Mouse (Mus musculus) spleen, adult 2 months (tissue): Measurements from ENCODE around the gene Mfsd1. TPM values are rescaled to one million over a fixed set of nuclear protein-coding genes. Genes with fewer than 3 reads are reported as not detected.

Source experiments
- DNase-seq, 2 experiments: peaks; one replicate each; pipeline versions ENCODE4 v3.0.0 to v3.0.0-alpha.2; 2012 to 2021; ENCODE audit warnings: low spot score in 2 of 2, low read depth in 1 of 2
- H3K27ac ChIP-seq: fragments of 200-500 bp; 2 replicates; pipeline ENCODE4 v1.5.1; 2012; ENCODE audit warnings: low read length, inconsistent platforms; ENCODE audit not compliant: insufficient read depth
- H3K27me3 ChIP-seq: fragments of 200-500 bp; 2 replicates; pipeline ENCODE4 v1.6.1; 2012; ENCODE audit warnings: mild to moderate bottlenecking, moderate library complexity, low read length, inconsistent platforms; ENCODE audit not compliant: control insufficient read depth, insufficient read depth
- H3K36me3 ChIP-seq: fragments of 200-500 bp; 2 replicates; pipeline ENCODE4 v1.6.1; 2012; ENCODE audit warnings: mild to moderate bottlenecking, low read length, inconsistent platforms; ENCODE audit not compliant: control insufficient read depth, insufficient read depth
- H3K4me1 ChIP-seq: fragments of 200-500 bp; 2 replicates; pipeline ENCODE4 v1.6.1; 2011; ENCODE audit warnings: inconsistent platforms; ENCODE audit not compliant: control insufficient read depth, insufficient read depth, insufficient read length
- H3K4me3 ChIP-seq: fragments of 200-500 bp; 2 replicates; pipeline ENCODE4 v1.5.1; 2011; ENCODE audit warnings: mild to moderate bottlenecking, inconsistent platforms; ENCODE audit not compliant: insufficient read depth, insufficient read length; ENCODE audit errors: extremely low read depth
- CTCF ChIP-seq: fragments of 200-500 bp; IDR thresholded peaks from 2 replicates; pipeline ENCODE4 v1.5.1; 2011; ENCODE audit warnings: mild to moderate bottlenecking, inconsistent platforms; ENCODE audit not compliant: insufficient read depth, insufficient read length, insufficient replicate concordance; ENCODE audit errors: extremely low read depth
- POLR2A ChIP-seq: fragments of 200-500 bp; IDR thresholded peaks from 2 replicates; pipeline ENCODE4 v1.6.1; 2011; ENCODE audit warnings: low read depth, low read length, inconsistent platforms
- WGBS: fragments of 180-500 bp; shearing (Covaris S2); methylation state at CpG from one replicate; pipeline ENCODE4 v1.1.7; 2018; 5-methylcytosine and 5-hydroxymethylcytosine counted together
- polyA plus RNA-seq: library from polyadenylated mRNA; depleted of rRNA; stranded (reverse); fragments of >200 nt; gene quantifications from 2 replicates; pipeline ENCODE4 v1.2.3, GENCODE M21; 2012

The Mfsd1 gene
- polyA plus RNA-seq, 1 experiment, result 32.9 TPM

DNA sequence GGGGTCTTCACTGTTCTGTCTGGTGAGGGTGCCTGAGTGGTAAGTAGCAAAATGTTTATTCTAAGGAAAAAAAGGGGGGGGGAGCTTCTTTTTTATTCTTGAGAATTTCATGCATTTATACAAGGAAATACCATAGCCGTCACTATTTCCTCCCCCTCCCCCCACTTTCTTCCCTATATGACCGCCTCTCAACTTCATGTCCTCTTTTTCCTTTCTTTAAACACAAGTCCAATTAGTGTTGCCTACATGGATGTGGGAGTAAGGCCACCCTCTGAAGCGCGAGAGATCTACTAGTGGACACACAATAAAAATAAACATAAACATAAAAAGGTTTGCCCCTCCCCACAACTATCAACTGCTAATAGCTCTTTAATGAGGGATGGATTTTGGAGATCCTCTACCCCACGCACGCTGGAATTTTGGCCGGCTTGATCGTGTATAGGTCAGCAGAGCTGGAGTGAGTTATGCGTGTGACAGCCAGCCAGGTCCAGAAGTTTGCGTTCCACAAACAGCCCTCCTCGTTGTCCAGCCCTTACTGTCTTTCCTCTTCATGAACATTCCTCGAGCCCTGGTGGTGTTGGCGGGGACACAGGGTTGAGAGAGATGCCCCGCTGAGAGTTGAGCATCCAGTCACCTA lies 24.7 kb upstream of the Mfsd1 start:
- Histone ChIP-seq H3K4me1 (peaks cover 3% of the 10 kb centered on the region; the same call in 1 of the 2 replicates), H3K36me3 (no peaks in the 10 kb centered on the region), H3K27ac (no peak overlapping the region), H3K4me3 (peak overlapping the region; percentile 20; the same call in 1 of the 2 replicates), H3K27me3 (no peaks in the 10 kb centered on the region)
- TF ChIP-seq CTCF (no peak), POLR2A (no peak)
- no peak for DNase-seq
- WGBS, result 83% methylated on average over 14 of the region's 14 CpGs

- H3K4me1 ChIP-seq, result no peaks in the 10 kb centered on the region
- H3K36me3 ChIP-seq, result no peaks in the 10 kb centered on the region
- WGBS, result 56% methylated on average over 5 of the region's 5 CpGs
- TF ChIP-seq CTCF (peak; percentile 48; the same call in 1 of the 2 replicates), POLR2A (no peak)
- no peak overlapping the region for H3K4me3 ChIP-seq
- H3K27me3 ChIP-seq, result no peaks in the 10 kb centered on the region
- DNase-seq, result peak in 1 of 2 experiments; percentile 36
- H3K27ac ChIP-seq, result no peak overlapping the region
These were observed 17.7 kb upstream of the Mfsd1 start for GRCm38 (mm10) chr3:67564731-67565357.

- no peaks in the 10 kb centered on the region for H3K27me3 ChIP-seq
- H3K27ac ChIP-seq, result peak overlapping the region; percentile 18; the same call in 1 of the 2 replicates
- H3K36me3 ChIP-seq, result no peaks in the 10 kb centered on the region
- TF ChIP-seq CTCF (no peak), POLR2A (no peak)
- WGBS, result 65% methylated on average over 8 of the region's 8 CpGs
- no peaks in the 10 kb centered on the region for H3K4me1 ChIP-seq
- no peak overlapping the region for H3K4me3 ChIP-seq
- no peak for DNase-seq
These were observed 16.9 kb upstream of the Mfsd1 start for GRCm38 (mm10) chr3:67565540-67566227.

- H3K4me3 ChIP-seq, result no peak overlapping the region
- H3K4me1 ChIP-seq, result no peaks in the 10 kb centered on the region
- 33% methylated on average over 17 of the region's 17 CpGs for WGBS
- no peak overlapping the region for H3K27ac ChIP-seq
- no peaks in the 10 kb centered on the region for H3K36me3 ChIP-seq
- peak; percentile 76; the same call in 1 of the 2 replicates for TF ChIP-seq CTCF
- no peak for TF ChIP-seq POLR2A
- DNase-seq, result peak in 1 of 2 experiments; percentile 51
- no peaks in the 10 kb centered on the region for H3K27me3 ChIP-seq
These were observed 14.4 kb upstream of the Mfsd1 start for GRCm38 (mm10) chr3:67568015-67568618.

- no peak overlapping the region for H3K27ac ChIP-seq
- no peaks in the 10 kb centered on the region; the same call in 1 of the 2 replicates for H3K4me1 ChIP-seq
- DNase-seq, result no peak
- H3K27me3 ChIP-seq, result no peaks in the 10 kb centered on the region
- H3K36me3 ChIP-seq, result no peaks in the 10 kb centered on the region
- H3K4me3 ChIP-seq, result no peak overlapping the region
- 65% methylated on average over 4 of the region's 4 CpGs for WGBS
- peak; percentile 55; the same call in 1 of the 2 replicates for TF ChIP-seq CTCF
- no peak for TF ChIP-seq POLR2A
These were observed 9.6 kb upstream of the Mfsd1 start for GRCm38 (mm10) chr3:67572918-67573317.

- no peak for TF ChIP-seq CTCF
- no peak for TF ChIP-seq POLR2A
These were observed 9.0 kb upstream of the Mfsd1 start for GRCm38 (mm10) chr3:67573523-67573922.

DNA sequence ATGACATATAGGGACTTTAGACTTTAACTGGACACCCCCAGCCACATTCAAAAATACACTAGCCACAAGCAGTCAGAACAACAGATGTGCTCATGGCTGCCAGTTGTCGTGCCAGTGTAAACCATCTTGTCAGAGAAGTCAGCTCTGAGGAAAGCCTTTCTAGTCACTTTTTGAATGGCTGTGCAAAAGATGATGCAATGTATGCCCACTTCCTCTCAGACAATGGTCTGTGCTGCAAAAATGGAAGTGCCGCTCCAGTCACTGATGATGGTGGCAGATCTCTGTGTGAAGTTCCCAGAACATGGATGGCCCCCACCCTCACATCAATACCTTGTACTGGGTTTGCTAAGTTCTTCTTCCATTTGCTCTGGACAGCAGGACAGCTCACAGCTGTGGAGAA lies 6.3 kb upstream of the Mfsd1 start:
- no peaks in the 10 kb centered on the region for H3K27me3 ChIP-seq
- no peaks in the 10 kb centered on the region for H3K36me3 ChIP-seq
- no peak overlapping the region for H3K4me3 ChIP-seq
- TF ChIP-seq POLR2A (no peak), CTCF (no peak)
- WGBS, result 30% methylated on average over 2 of the region's 2 CpGs
- H3K27ac ChIP-seq, result no peak overlapping the region
- DNase-seq, result no peak
- no peaks in the 10 kb centered on the region; the same call in 1 of the 2 replicates for H3K4me1 ChIP-seq

More at GRCm38 (mm10) chr3:67573523-67573922, 9.0 kb upstream of the Mfsd1 start:
- Histone ChIP-seq H3K27ac (no peak overlapping the region), H3K4me3 (no peak overlapping the region), H3K4me1 (no peaks in the 10 kb centered on the region; the same call in 1 of the 2 replicates), H3K27me3 (no peaks in the 10 kb centered on the region), H3K36me3 (no peaks in the 10 kb centered on the region)
- DNase-seq, result no peak
- WGBS, result 3% methylated on average over 1 of the region's 1 CpGs
